Comparison of ENCODE assay signal across 9 mouse cellular contexts in genomic region chr14:46725743-46726142, GRCm38 (mm10). TPM values are rescaled to one million over a fixed set of nuclear protein-coding genes. Genes with fewer than 3 reads are reported as not detected.
DNase-seq lines count a peak whose midpoint lies in the region; TF ChIP-seq lines count a peak whose summit lies in the region.
"Had no signal": no experiment of that assay in that cellular context is flagged by ENCODE, and none has a peak within 500 bp of the region (broad histone marks: within the 10 kb centered on the region; RNA-seq: fewer than 3 reads in every experiment).

No protein-coding gene starts in this region.

- DNase-seq in heart, adult 11 months = peak; percentile 74
- no peak for DNase-seq in heart, embryonic 10.5 days (ENCODE audit: low spot score)
- peak; percentile 39 for DNase-seq in thymus, adult 2 months
- no peak for DNase-seq in thymus, adult 18-20 months
- peak; percentile 38 for DNase-seq in lung, postnatal 10 days
- no peak for DNase-seq in ovary, postnatal 10 days (ENCODE audit: low spot score)
- no peak for DNase-seq in layer of hippocampus, postnatal 36 days
- DNase-seq in ovary, postnatal 36 days (ENCODE audit: low spot score) = no peak

- H3K9me3 ChIP-seq in heart, embryonic 10.5 days = no peaks in the 10 kb centered on the region
- H3K9me3 ChIP-seq: lung, embryonic 15.5 days had no signal

- WGBS in heart, embryonic 10.5 days = 50% methylated on average over 3 of the region's 3 CpGs
- 61% methylated on average over 3 of the region's 3 CpGs for WGBS in thymus, adult 2 months

- no peaks in the 10 kb centered on the region for H3K36me3 ChIP-seq in heart, embryonic 10.5 days
- H3K36me3 ChIP-seq in thymus, adult 2 months (ENCODE audit: control insufficient read depth, insufficient read depth, low read length) = no peaks in the 10 kb centered on the region
- H3K36me3 ChIP-seq: lung, embryonic 15.5 days had no signal

- TF ChIP-seq CTCF in thymus, adult 2 months (IDR thresholded peaks at IDR 0.05; ENCODE audit: borderline replicate concordance, control insufficient read depth, extremely low read depth, insufficient read depth, low read length, poor library complexity) = no peak

- no peak overlapping the region for H3K27ac ChIP-seq in heart, embryonic 10.5 days
- H3K27ac ChIP-seq in thymus, adult 2 months (ENCODE audit: control insufficient read depth, insufficient read depth, low read length) = no peak overlapping the region
- H3K27ac ChIP-seq: lung, embryonic 15.5 days had no signal

- H3K4me1 ChIP-seq in heart, embryonic 10.5 days = no peaks in the 10 kb centered on the region
- H3K4me1 ChIP-seq in thymus, adult 2 months (replicated peaks; ENCODE audit: control insufficient read depth, insufficient read depth, low read length) = no peaks in the 10 kb centered on the region

- H3K27me3 ChIP-seq in heart, embryonic 10.5 days (ENCODE audit: insufficient read depth, poor library complexity, severe bottlenecking) = no peaks in the 10 kb centered on the region
- no peaks in the 10 kb centered on the region for H3K27me3 ChIP-seq in thymus, adult 2 months (ENCODE audit: control insufficient read depth, insufficient read depth, low read length)
- H3K27me3 ChIP-seq: lung, embryonic 15.5 days had no signal

- no peak overlapping the region for H3K4me3 ChIP-seq in heart, embryonic 10.5 days
- H3K4me3 ChIP-seq in thymus, adult 2 months (ENCODE audit: control insufficient read depth, insufficient read depth, low read length) = no peak overlapping the region
- H3K4me3 ChIP-seq: lung, embryonic 15.5 days had no signal

- TF ChIP-seq POLR2A in thymus, adult 2 months (IDR thresholded peaks at IDR 0.05; ENCODE audit: control insufficient read depth, extremely low read depth, insufficient read depth, low read length, poor library complexity) = no peak

RNA-seq across cellular contexts. Expression of gene Cdkn3, which starts 34.6 kb away (rescaled TPM):
- polyA plus RNA-seq in heart, embryonic 10.5 days (2016; fragmentation: Nextera tagmentation; extraction: Ambion mirVana) = 46.8 and 52.6 TPM in 2 replicates
- polyA plus RNA-seq in thymus, adult 2 months (2012; rRNA removed) = 8.2 and 8.3 TPM in 2 replicates
- not detected for total RNA-seq in layer of hippocampus, postnatal 36 days (2021)

Comparison
In these comparisons a context has a peak if more than half of its experiments do, and no peak if none do; other contexts are left out.
1. DNase-seq: peak in heart, adult 11 months (single experiment), thymus, adult 2 months (single experiment) and lung, postnatal 10 days (single experiment); none in heart, embryonic 10.5 days (single experiment), thymus, adult 18-20 months (0 of 2), ovary, postnatal 10 days (single experiment), layer of hippocampus, postnatal 36 days (0 of 2) and ovary, postnatal 36 days (single experiment).